Mouse (Mus musculus): ENCODE measurements around the gene Parp16.
"Not testable (repeated sequence)": the region's sequence is repeated elsewhere in the genome, so short reads cannot be mapped to it uniquely, and the experiment has no call there.

The Parp16 gene

GRCm38 (mm10) chr9:65288252-65288651 lies 93.1 kb downstream of the Parp16 start:
- not testable (repeated sequence) for DNase-seq (ENCODE audit: low read depth, low spot score)
